Mouse (Mus musculus) kidney, postnatal 25 days (tissue): ENCODE results near the gene Lsmem1.

Experiments
- DNase-seq, 2 experiments: peaks; one replicate each; pipeline ENCODE4 v3.0.0; 2021; ENCODE audit warnings: mixed read lengths in 2 of 2

The Lsmem1 gene

DNA sequence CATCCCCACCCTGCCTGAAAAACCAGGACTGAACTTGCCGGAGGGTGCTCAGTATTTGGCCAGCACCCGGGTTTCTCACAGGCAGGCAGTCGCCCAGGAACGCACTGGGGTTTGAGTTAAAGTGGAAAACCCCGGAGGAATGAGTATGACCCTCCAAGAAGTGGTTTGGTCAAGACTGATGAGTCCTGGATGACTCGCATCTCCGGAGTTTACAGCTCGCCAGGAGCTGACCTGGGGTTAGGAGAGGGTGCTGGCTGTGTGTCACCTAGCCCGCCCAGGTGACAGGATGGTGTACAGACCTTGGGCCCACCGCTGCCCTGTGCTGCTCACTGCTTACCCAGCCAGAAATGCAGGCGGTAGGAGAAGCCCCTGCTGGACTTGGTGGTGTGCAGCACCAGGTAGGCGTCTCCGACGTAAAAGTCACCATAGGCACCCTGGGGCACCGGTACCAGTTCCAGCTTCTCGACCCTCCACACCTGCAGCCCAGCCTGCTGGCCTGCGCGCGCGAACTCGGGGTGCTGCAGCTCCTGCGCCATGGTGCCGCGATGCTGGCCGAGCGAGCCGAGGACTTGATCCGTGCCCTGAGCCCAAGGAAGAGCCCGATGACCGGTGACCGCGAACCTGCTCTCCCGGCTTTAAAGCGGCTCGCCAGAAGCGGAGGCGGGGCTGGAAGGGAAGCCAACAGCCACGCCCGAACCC lies 65.6 kb downstream of the Lsmem1 start, which contains the start of gene Scin:
Gene Scin, minus strand, starts transcription at position 656 of the 699 bp plus-strand sequence.
- DNase-seq = peak; percentile 67 to 77

DNA sequence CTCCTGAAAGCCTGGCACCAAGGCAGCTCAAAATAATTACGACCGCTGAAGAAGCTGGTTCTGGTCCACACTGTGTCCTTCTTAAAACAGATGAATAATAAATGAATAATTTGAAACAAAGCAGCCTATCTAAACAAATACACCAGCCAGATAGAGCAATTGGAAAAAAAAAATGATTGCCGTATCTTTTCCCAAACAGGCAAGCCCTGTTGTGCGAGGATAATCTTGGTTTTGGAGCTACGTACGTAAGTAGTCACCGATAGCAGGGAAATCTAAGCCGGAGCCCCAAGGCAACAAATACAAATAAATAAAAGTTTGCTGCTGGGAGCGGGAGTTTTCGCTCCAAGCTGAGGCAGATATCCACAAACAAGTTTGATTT lies 66.1 kb downstream of the Lsmem1 start:
- no peak for DNase-seq
